Mouse (Mus musculus) frontal cortex, postnatal 36 days (tissue): ENCODE data around the gene Atp11a.
A peak's percentile ranks its signal among the peaks of the same experiment; 100 is the strongest.

ENCODE experiments used
- DNase-seq, 2 experiments: peaks; one replicate each; pipeline ENCODE4 v3.0.0; 2022; ENCODE audit warnings: low spot score in 2 of 2

Atp11a gene

GRCm38 (mm10) chr8:12905599-12906321 lies 148.9 kb downstream of the Atp11a start:
- DNase-seq, result no peak

GRCm38 (mm10) chr8:12906597-12906996 lies 149.8 kb downstream of the Atp11a start:
- DNase-seq, result no peak

- DNase-seq, result no peak
Measured at GRCm38 (mm10) chr8:12907730-12908129, 150.9 kb downstream of the Atp11a start.

DNA sequence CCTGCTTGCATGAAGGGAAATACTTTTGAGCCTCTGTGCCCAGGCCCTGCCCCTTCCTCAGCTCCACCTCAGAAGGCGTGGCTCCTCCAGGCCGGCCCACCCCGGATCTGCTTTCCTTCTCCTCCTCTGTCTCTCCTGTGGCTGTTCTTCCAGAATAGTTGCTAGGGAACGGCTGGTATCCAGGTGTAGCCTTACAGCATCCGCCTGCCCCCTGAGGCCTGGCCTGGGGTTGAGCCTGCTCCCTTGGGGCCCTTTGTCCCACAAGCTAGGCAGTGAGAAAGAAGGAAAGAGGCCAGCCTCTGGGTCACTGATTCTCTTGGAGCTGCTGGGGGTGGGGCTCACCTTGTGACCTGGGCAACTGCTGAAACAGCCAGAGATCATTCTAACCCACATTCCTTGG lies 155.2 kb downstream of the Atp11a start:
- no peak for DNase-seq

GRCm38 (mm10) chr8:12915187-12916006 lies 158.6 kb downstream of the Atp11a start:
- peak; percentile 47 to 57 for DNase-seq

GRCm38 (mm10) chr8:12916156-12916900 lies 159.5 kb downstream of the Atp11a start:
- DNase-seq, result peak in 1 of 2 experiments; percentile 34

- peak; percentile 43 to 45 for DNase-seq
Measured at GRCm38 (mm10) chr8:12917029-12917428, 160.2 kb downstream of the Atp11a start.

GRCm38 (mm10) chr8:12917831-12918230 lies 161.0 kb downstream of the Atp11a start:
- no peak for DNase-seq
